Comparison of ENCODE assay signal across 19 mouse cellular contexts in the genomic region with DNA sequence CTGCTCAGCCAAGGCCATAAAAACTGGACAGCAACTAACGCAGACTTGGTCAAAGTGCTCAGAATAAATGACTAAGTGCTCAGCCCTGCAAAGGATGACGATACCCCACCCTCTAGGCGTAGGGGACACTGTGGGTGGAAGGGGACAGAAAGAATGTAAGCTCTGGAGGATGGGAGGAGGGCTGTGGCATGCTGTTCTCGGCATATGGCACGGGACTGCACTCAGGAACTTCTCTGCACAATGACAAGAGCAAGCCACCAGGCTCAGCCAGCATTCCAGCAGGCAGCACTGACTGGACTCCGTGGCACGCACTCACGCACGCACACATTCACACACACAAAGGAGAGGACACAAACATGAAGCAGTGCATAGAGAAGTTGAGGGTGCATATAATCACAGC. TPM values are rescaled to one million over a fixed set of nuclear protein-coding genes. Genes with fewer than 3 reads are reported as not detected.
DNase-seq lines count a peak whose midpoint lies in the region; ATAC-seq and TF ChIP-seq lines count a peak whose summit lies in the region.
"Had no signal": no experiment of that assay in that cellular context is flagged by ENCODE, and none has a peak within 500 bp of the region (broad histone marks: within the 10 kb centered on the region; RNA-seq: fewer than 3 reads in every experiment).

No protein-coding gene starts in this region.

- peak; percentile 50 for ATAC-seq in heart, postnatal 0 days (ENCODE audit: insufficient read depth, low read depth)
- ATAC-seq: forebrain, embryonic 13.5 days had no signal

- no peaks in the 10 kb centered on the region for H3K36me3 ChIP-seq in heart, postnatal 0 days (replicated peaks; ENCODE audit: control insufficient read depth, insufficient read depth, low read length)
- H3K36me3 ChIP-seq: hindbrain, embryonic 15.5 days had no signal

- no peaks in the 10 kb centered on the region for H3K9me3 ChIP-seq in heart, postnatal 0 days (replicated peaks; ENCODE audit: control insufficient read depth, low read length)
- H3K9me3 ChIP-seq: forebrain, embryonic 13.5 days; hindbrain, embryonic 15.5 days had no signal

- TF ChIP-seq CTCF in heart, postnatal 0 days (IDR thresholded peaks at IDR 0.05; ENCODE audit: low read depth) = no peak

- TF ChIP-seq EP300 in heart, postnatal 0 days (IDR thresholded peaks at IDR 0.05; ENCODE audit: low read depth) = no peak

- WGBS in heart, postnatal 0 days = 40% methylated on average over 9 of the region's 9 CpGs

- no peak overlapping the region for H3K9ac ChIP-seq in heart, postnatal 0 days (replicated peaks; ENCODE audit: low read depth, low read length)
- H3K9ac ChIP-seq: forebrain, embryonic 13.5 days; hindbrain, embryonic 15.5 days; lung, embryonic 14.5 days had no signal

- H3K27ac ChIP-seq in heart, postnatal 0 days (ENCODE audit: low read depth) = no peak overlapping the region
- H3K27ac ChIP-seq: forebrain, embryonic 13.5 days; heart, adult 2 months; hindbrain, embryonic 15.5 days had no signal

- peak; percentile 56 for DNase-seq in adrenal gland, adult 2 months
- DNase-seq in adrenal gland, adult 18-20 months (ENCODE audit: low spot score in 2 of 2) = no peak
- DNase-seq in heart, postnatal 0 days (ENCODE audit: low spot score) = peak; percentile 24
- DNase-seq in heart, postnatal 25 days (ENCODE audit: low spot score) = no peak
- peak; percentile 67 for DNase-seq in 3134 (ENCODE audit: extremely low read depth, insufficient read length, low spot score)
- peak; percentile 72 for DNase-seq in cerebellum, adult 9-10 months
- no peak for DNase-seq in thymus, postnatal 25 days
- no peak for DNase-seq in adrenal gland, postnatal 25 days
- DNase-seq: heart, adult 2 months; kidney, adult 18-20 months; kidney, postnatal 25 days; liver; lung, embryonic 14.5 days; right cerebral cortex, postnatal 25 days; thymus, adult 18-20 months had no signal

- intact Hi-C loops in heart, postnatal 25 days (cut with DNase I) = no loop called here

- H3K4me3 ChIP-seq in heart, postnatal 0 days (ENCODE audit: low read depth, low read length) = no peak overlapping the region
- H3K4me3 ChIP-seq: forebrain, embryonic 13.5 days; heart, adult 2 months; hindbrain, embryonic 15.5 days had no signal

- no peaks in the 10 kb centered on the region for H3K27me3 ChIP-seq in heart, postnatal 0 days (ENCODE audit: control insufficient read depth, insufficient read depth, low read length)
- H3K27me3 ChIP-seq: forebrain, embryonic 13.5 days; hindbrain, embryonic 15.5 days had no signal

- peaks cover 5% of the 10 kb centered on the region; the same call in 1 of the 2 replicates for H3K4me1 ChIP-seq in heart, postnatal 0 days (ENCODE audit: control insufficient read depth, insufficient read depth)

- no peak overlapping the region for H3K4me2 ChIP-seq in heart, postnatal 0 days (ENCODE audit: low read depth, low read length)
- H3K4me2 ChIP-seq: forebrain, embryonic 13.5 days; hindbrain, embryonic 15.5 days; lung, embryonic 14.5 days had no signal

RNA-seq across cellular contexts. Expression of gene Klhl26, which starts 16.2 kb away (rescaled TPM):
- total RNA-seq in adrenal gland, adult 2 months (2021) = 10 to 100 TPM; 21.7 to 25.8 TPM
- 119 and 121 TPM in 2 replicates for polyA plus RNA-seq in adrenal gland, adult 2 months (2012; rRNA removed)
- total RNA-seq in adrenal gland, adult 18-20 months (2021) = 10 to 100 TPM; 26.0 to 27.0 TPM
- 15.8 and 22.6 TPM in 2 replicates for total RNA-seq in heart, postnatal 0 days (2014; rRNA removed; ENCODE audit: low replicate concordance)
- polyA plus RNA-seq in heart, postnatal 0 days (2015; fragmentation: Nextera tagmentation; extraction: Ambion mirVana) = 7.1 and 8.7 TPM in 2 replicates
- 1 to 10 TPM; 7.6 to 7.7 TPM for total RNA-seq in heart, postnatal 25 days (2021)
- 22.3 and 24.9 TPM in 2 replicates for total RNA-seq in adrenal gland, postnatal 25 days (2021)

RNA-seq across cellular contexts. Expression of gene Crtc1, which starts 21.2 kb away (rescaled TPM):
- 10 to 100 TPM; 20.6 to 25.0 TPM for total RNA-seq in adrenal gland, adult 2 months (2021)
- 48.5 and 50.5 TPM in 2 replicates for polyA plus RNA-seq in adrenal gland, adult 2 months (2012; rRNA removed)
- 10 to 100 TPM; 19.3 to 22.3 TPM for total RNA-seq in adrenal gland, adult 18-20 months (2021)
- total RNA-seq in heart, postnatal 0 days (2014; rRNA removed; ENCODE audit: low replicate concordance) = 6.0 and 6.5 TPM in 2 replicates
- polyA plus RNA-seq in heart, postnatal 0 days (2015; fragmentation: Nextera tagmentation; extraction: Ambion mirVana) = 6.0 and 6.9 TPM in 2 replicates
- total RNA-seq in heart, postnatal 25 days (2021) = 10 to 100 TPM; 10.3 to 10.6 TPM
- 23.9 and 28.8 TPM in 2 replicates for total RNA-seq in adrenal gland, postnatal 25 days (2021)

RNA-seq across cellular contexts. Expression of gene Tmem59l, which starts 26.6 kb away (rescaled TPM):
- total RNA-seq in adrenal gland, adult 2 months (2021) = 10 to 100 TPM; 16.8 to 24.3 TPM
- polyA plus RNA-seq in adrenal gland, adult 2 months (2012; rRNA removed) = 42.9 and 55.8 TPM in 2 replicates
- total RNA-seq in adrenal gland, adult 18-20 months (2021) = 10 to 100 TPM; 20.4 to 26.4 TPM
- not detected in 2 replicates for total RNA-seq in heart, postnatal 0 days (2014; rRNA removed; ENCODE audit: low replicate concordance)
- polyA plus RNA-seq in heart, postnatal 0 days (2015; fragmentation: Nextera tagmentation; extraction: Ambion mirVana) = not detected in 2 replicates
- not detected for total RNA-seq in heart, postnatal 25 days (2021)
- 10.1 and 10.2 TPM in 2 replicates for total RNA-seq in adrenal gland, postnatal 25 days (2021)
- total RNA-seq: gastrocnemius, adult 18-20 months; heart, adult 2 months; megakaryocyte-erythroid progenitor cell, adult 5-6 weeks had no signal

RNA-seq across cellular contexts. Expression of gene Crlf1, which starts 32.4 kb away (rescaled TPM):
- 1 to 10 TPM in 1 of 2 experiments, under 1 TPM in 1; 0.58 to 1.4 TPM for total RNA-seq in adrenal gland, adult 2 months (2021)
- 0.58 and 1.2 TPM in 2 replicates for polyA plus RNA-seq in adrenal gland, adult 2 months (2012; rRNA removed)
- 1 to 10 TPM in 1 of 2 experiments, under 1 TPM in 1; 0.74 to 1.6 TPM for total RNA-seq in adrenal gland, adult 18-20 months (2021)
- total RNA-seq in heart, postnatal 0 days (2014; rRNA removed; ENCODE audit: low replicate concordance) = not detected in 2 replicates
- polyA plus RNA-seq in heart, postnatal 0 days (2015; fragmentation: Nextera tagmentation; extraction: Ambion mirVana) = 0.16 and 0.66 TPM in 2 replicates
- under 1 TPM; 0.34 to 0.81 TPM for total RNA-seq in heart, postnatal 25 days (2021)
- total RNA-seq in adrenal gland, postnatal 25 days (2021) = 0.18 TPM in 1 of 2 replicates, not detected in the other

RNA-seq across cellular contexts. Expression of gene Rex1bd, which starts 45.9 kb away (rescaled TPM):
- 100 to 1,000 TPM; 148 to 164 TPM for total RNA-seq in adrenal gland, adult 2 months (2021)
- 327 and 373 TPM in 2 replicates for polyA plus RNA-seq in adrenal gland, adult 2 months (2012; rRNA removed)
- total RNA-seq in adrenal gland, adult 18-20 months (2021) = 100 to 1,000 TPM; 155 to 174 TPM
- 121 and 145 TPM in 2 replicates for total RNA-seq in heart, postnatal 0 days (2014; rRNA removed; ENCODE audit: low replicate concordance)
- 139 and 146 TPM in 2 replicates for polyA plus RNA-seq in heart, postnatal 0 days (2015; fragmentation: Nextera tagmentation; extraction: Ambion mirVana)
- total RNA-seq in heart, postnatal 25 days (2021) = 100 to 1,000 TPM; 102 TPM
- total RNA-seq in adrenal gland, postnatal 25 days (2021) = 141 and 158 TPM in 2 replicates

Comparison
In these comparisons a context has a peak if more than half of its experiments do, and no peak if none do; other contexts are left out.
1. DNase-seq: peak in adrenal gland, adult 2 months (single experiment), heart, postnatal 0 days (single experiment), 3134 (single experiment) and cerebellum, adult 9-10 months (single experiment); none in adrenal gland, adult 18-20 months (0 of 2), heart, postnatal 25 days (single experiment), thymus, postnatal 25 days (single experiment) and adrenal gland, postnatal 25 days (single experiment).
2. RNA of gene Tmem59l, which starts 26.6 kb away (total RNA-seq): 20.4 to 26.4 TPM in adrenal gland, adult 18-20 months, 16.8 to 24.3 TPM in adrenal gland, adult 2 months and 10.1 to 10.2 TPM in adrenal gland, postnatal 25 days; not detected in heart, postnatal 0 days and not detected in heart, postnatal 25 days; every median in the first group is over 10 times any median in the second.